Mouse (Mus musculus): ENCODE results near the gene Gabbr1.

The Gabbr1 gene

GRCm38 (mm10) chr17:37044651-37045244 lies 1.0 kb upstream of the Gabbr1 start:
- DNase-seq (ENCODE audit: low spot score), result no peak

GRCm38 (mm10) chr17:37046312-37047112 lies 746 bp downstream of the Gabbr1 start:
- DNase-seq (ENCODE audit: low spot score), result no peak

GRCm38 (mm10) chr17:37047332-37047976 lies 1.7 kb downstream of the Gabbr1 start:
- DNase-seq (ENCODE audit: low spot score), result no peak

GRCm38 (mm10) chr17:37047981-37048380 lies 2.2 kb downstream of the Gabbr1 start:
- no peak for DNase-seq (ENCODE audit: low spot score)

- DNase-seq (ENCODE audit: low spot score), result no peak
These were observed 2.6 kb downstream of the Gabbr1 start for GRCm38 (mm10) chr17:37048383-37048782.

- peak; percentile 68 for DNase-seq (ENCODE audit: low spot score)
These were observed 4.0 kb downstream of the Gabbr1 start for GRCm38 (mm10) chr17:37049570-37050310.

- peak; percentile 84 for DNase-seq (ENCODE audit: low spot score)
These were observed 4.6 kb downstream of the Gabbr1 start for GRCm38 (mm10) chr17:37050399-37050798.

- no peak for DNase-seq (ENCODE audit: low spot score)
These were observed 5.1 kb downstream of the Gabbr1 start for GRCm38 (mm10) chr17:37050876-37051275.

GRCm38 (mm10) chr17:37051745-37052144 lies 6.0 kb downstream of the Gabbr1 start:
- no peak for DNase-seq (ENCODE audit: low spot score)

- no peak for DNase-seq (ENCODE audit: low spot score)
These were observed 11.2 kb downstream of the Gabbr1 start for GRCm38 (mm10) chr17:37056957-37057356.

- DNase-seq (ENCODE audit: low spot score), result no peak
These were observed 15.7 kb downstream of the Gabbr1 start for GRCm38 (mm10) chr17:37061435-37061834.

GRCm38 (mm10) chr17:37062101-37062641 lies 16.4 kb downstream of the Gabbr1 start:
- DNase-seq (ENCODE audit: low spot score), result no peak

- no peak for DNase-seq (ENCODE audit: low spot score)
These were observed 17.3 kb downstream of the Gabbr1 start for GRCm38 (mm10) chr17:37063063-37063462.

- no peak for DNase-seq (ENCODE audit: low spot score)
These were observed 18.1 kb downstream of the Gabbr1 start for GRCm38 (mm10) chr17:37063686-37064495.

- DNase-seq (ENCODE audit: low spot score), result no peak
These were observed 20.2 kb downstream of the Gabbr1 start for GRCm38 (mm10) chr17:37065993-37066392.

- DNase-seq (ENCODE audit: low spot score), result no peak
These were observed 22.1 kb downstream of the Gabbr1 start for GRCm38 (mm10) chr17:37067861-37068260.

- DNase-seq (ENCODE audit: low spot score), result no peak
These were observed 24.4 kb downstream of the Gabbr1 start for GRCm38 (mm10) chr17:37070121-37070520.

GRCm38 (mm10) chr17:37072080-37072729 lies 26.4 kb downstream of the Gabbr1 start:
- DNase-seq (ENCODE audit: low spot score), result no peak

- DNase-seq (ENCODE audit: low spot score), result no peak
These were observed 27.0 kb downstream of the Gabbr1 start for GRCm38 (mm10) chr17:37072730-37073276.

- DNase-seq (ENCODE audit: low spot score), result no peak
These were observed 29.4 kb downstream of the Gabbr1 start for GRCm38 (mm10) chr17:37075181-37075580.

Data from left cerebral cortex, adult 11 months (tissue).